Mouse (Mus musculus): ENCODE results near the gene Ccdc18. TPM values are rescaled to one million over a fixed set of nuclear protein-coding genes. Genes with fewer than 3 reads are reported as not detected.
"Not testable (repeated sequence)": the region's sequence is repeated elsewhere in the genome, so short reads cannot be mapped to it uniquely, and the experiment has no call there.

Gene Ccdc18
- polyA plus RNA-seq, 1 experiment from 2014 or later = 2.5 TPM

GRCm38 (mm10) chr5:108269063-108269810 lies 136.6 kb downstream of the Ccdc18 start:
- 0% methylated on average over 44 of the region's 44 CpGs for WGBS
- ATAC-seq = peak; percentile 80

GRCm38 (mm10) chr5:108269811-108270151 lies 137.1 kb downstream of the Ccdc18 start:
- Histone ChIP-seq H3K27me3 (ENCODE audit: control insufficient read depth, insufficient read depth, low read depth, low read length) (no peaks in the 10 kb centered on the region), H3K4me3 (ENCODE audit: low read depth, low read length) (peak overlapping the region; percentile 87), H3K27ac (ENCODE audit: low read length) (no peak overlapping the region), H3K9me3 (replicated peaks; ENCODE audit: control insufficient read depth, low read length, poor library complexity, severe bottlenecking) (no peaks in the 10 kb centered on the region), H3K4me1 (ENCODE audit: control insufficient read depth, insufficient read depth, low read length) (peaks cover 43% of the 10 kb centered on the region), H3K36me3 (ENCODE audit: control insufficient read depth, insufficient read depth, low read length) (no peaks in the 10 kb centered on the region), H3K4me2 (ENCODE audit: low read length) (peak overlapping the region; percentile 83), H3K9ac (ENCODE audit: low read depth, low read length) (peak overlapping the region; percentile 94)
- WGBS = 21% methylated on average over 7 of the region's 7 CpGs
- ATAC-seq = no peak

More at GRCm38 (mm10) chr5:108269063-108269810, 136.6 kb downstream of the Ccdc18 start:
- H3K4me2 ChIP-seq (ENCODE audit: low read length) = peak overlapping the region; percentile 83
- H3K27ac ChIP-seq (ENCODE audit: low read length) = peak overlapping the region; percentile 92
- no peaks in the 10 kb centered on the region for H3K27me3 ChIP-seq (ENCODE audit: control insufficient read depth, insufficient read depth, low read depth, low read length)
- H3K4me3 ChIP-seq (ENCODE audit: low read depth, low read length) = peak overlapping the region; percentile 87
- H3K9ac ChIP-seq (ENCODE audit: low read depth, low read length) = peak overlapping the region; percentile 94
- H3K36me3 ChIP-seq (ENCODE audit: control insufficient read depth, insufficient read depth, low read length) = no peaks in the 10 kb centered on the region
- no peaks in the 10 kb centered on the region for H3K9me3 ChIP-seq (replicated peaks; ENCODE audit: control insufficient read depth, low read length, poor library complexity, severe bottlenecking)
- H3K4me1 ChIP-seq (ENCODE audit: control insufficient read depth, insufficient read depth, low read length) = peaks cover 40% of the 10 kb centered on the region

GRCm38 (mm10) chr5:108270415-108270814 lies 137.7 kb downstream of the Ccdc18 start:
- H3K27me3 ChIP-seq (ENCODE audit: control insufficient read depth, insufficient read depth, low read depth, low read length) = no peaks in the 10 kb centered on the region
- no peaks in the 10 kb centered on the region for H3K36me3 ChIP-seq (ENCODE audit: control insufficient read depth, insufficient read depth, low read length)
- WGBS = 53% methylated on average over 9 of the region's 9 CpGs
- peak overlapping the region; percentile 83 for H3K4me2 ChIP-seq (ENCODE audit: low read length)
- H3K9ac ChIP-seq (ENCODE audit: low read depth, low read length) = peak overlapping the region; percentile 94; the same call in 1 of the 2 replicates
- no peak for ATAC-seq
- H3K27ac ChIP-seq (ENCODE audit: low read length) = no peak overlapping the region
- no peaks in the 10 kb centered on the region for H3K9me3 ChIP-seq (replicated peaks; ENCODE audit: control insufficient read depth, low read length, poor library complexity, severe bottlenecking)
- H3K4me3 ChIP-seq (ENCODE audit: low read depth, low read length) = peak overlapping the region; percentile 87
- peaks cover 43% of the 10 kb centered on the region for H3K4me1 ChIP-seq (ENCODE audit: control insufficient read depth, insufficient read depth, low read length)

DNA sequence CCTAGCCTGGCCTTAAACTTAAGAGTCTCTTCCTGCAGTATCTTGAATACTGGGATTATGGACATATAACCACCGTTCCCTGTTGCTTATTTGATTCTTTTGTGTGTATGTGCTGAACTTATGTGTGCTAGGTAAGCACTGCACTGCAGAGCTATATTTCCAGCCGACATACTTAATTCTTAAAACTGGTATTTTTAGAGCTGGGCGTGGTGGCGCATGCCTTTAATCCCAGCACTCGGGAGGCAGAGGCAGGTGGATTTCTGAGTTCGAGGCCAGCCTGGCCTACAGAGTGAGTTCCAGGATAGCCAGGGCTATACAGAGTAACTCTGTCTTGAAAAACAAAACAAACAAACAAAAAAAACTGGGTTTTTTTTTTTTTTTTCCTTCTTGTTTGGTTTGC lies 138.7 kb downstream of the Ccdc18 start:
- not testable (repeated sequence) for H3K36me3 ChIP-seq (ENCODE audit: control insufficient read depth, insufficient read depth, low read length); H3K27me3 ChIP-seq (ENCODE audit: control insufficient read depth, insufficient read depth, low read depth, low read length); H3K9me3 ChIP-seq (replicated peaks; ENCODE audit: control insufficient read depth, low read length, poor library complexity, severe bottlenecking); ATAC-seq; H3K27ac ChIP-seq (ENCODE audit: low read length); H3K9ac ChIP-seq (ENCODE audit: low read depth, low read length); H3K4me3 ChIP-seq (ENCODE audit: low read depth, low read length)
- H3K4me2 ChIP-seq (ENCODE audit: low read length) = peak overlapping the region; percentile 54
- WGBS = 93% methylated on average over 6 of the region's 6 CpGs
- H3K4me1 ChIP-seq (ENCODE audit: control insufficient read depth, insufficient read depth, low read length) = peaks cover 43% of the 10 kb centered on the region

Other genes with a start within 250 kb of the Ccdc18 start
- 62.5 and 72.6 TPM in 2 replicates for gene Rpl5, start 232.4 kb upstream of the Ccdc18 start, polyA plus RNA-seq (2015; fragmentation: Nextera tagmentation; extraction: Ambion mirVana)
- 57.9 and 67.8 TPM in 2 replicates for gene Fam69a, start 145.8 kb upstream of the Ccdc18 start, polyA plus RNA-seq (2015; fragmentation: Nextera tagmentation; extraction: Ambion mirVana)
- 92.4 and 99.5 TPM in 2 replicates for gene Mtf2, start 67.2 kb upstream of the Ccdc18 start, polyA plus RNA-seq (2015; fragmentation: Nextera tagmentation; extraction: Ambion mirVana)
- gene Tmed5, start 255 bp upstream of the Ccdc18 start, polyA plus RNA-seq (2015; fragmentation: Nextera tagmentation; extraction: Ambion mirVana) = 17.1 and 23.3 TPM in 2 replicates
- 46.4 and 50.9 TPM in 2 replicates for gene Dr1, start 136.0 kb downstream of the Ccdc18 start, polyA plus RNA-seq (2015; fragmentation: Nextera tagmentation; extraction: Ambion mirVana)
- gene Pigg, start 179.7 kb downstream of the Ccdc18 start, polyA plus RNA-seq (2015; fragmentation: Nextera tagmentation; extraction: Ambion mirVana) = 5.5 and 6.6 TPM in 2 replicates
- gene Gm42517, start 235.0 kb downstream of the Ccdc18 start, polyA plus RNA-seq (2015; fragmentation: Nextera tagmentation; extraction: Ambion mirVana) = 2.2 and 2.6 TPM in 2 replicates